Mouse (Mus musculus) kidney, adult 9 months (tissue): ENCODE data around the gene Pdzk1ip1.

Source experiments
- DNase-seq: peaks from one replicate; pipeline ENCODE4 v3.0.0; 2022

The Pdzk1ip1 gene

DNA sequence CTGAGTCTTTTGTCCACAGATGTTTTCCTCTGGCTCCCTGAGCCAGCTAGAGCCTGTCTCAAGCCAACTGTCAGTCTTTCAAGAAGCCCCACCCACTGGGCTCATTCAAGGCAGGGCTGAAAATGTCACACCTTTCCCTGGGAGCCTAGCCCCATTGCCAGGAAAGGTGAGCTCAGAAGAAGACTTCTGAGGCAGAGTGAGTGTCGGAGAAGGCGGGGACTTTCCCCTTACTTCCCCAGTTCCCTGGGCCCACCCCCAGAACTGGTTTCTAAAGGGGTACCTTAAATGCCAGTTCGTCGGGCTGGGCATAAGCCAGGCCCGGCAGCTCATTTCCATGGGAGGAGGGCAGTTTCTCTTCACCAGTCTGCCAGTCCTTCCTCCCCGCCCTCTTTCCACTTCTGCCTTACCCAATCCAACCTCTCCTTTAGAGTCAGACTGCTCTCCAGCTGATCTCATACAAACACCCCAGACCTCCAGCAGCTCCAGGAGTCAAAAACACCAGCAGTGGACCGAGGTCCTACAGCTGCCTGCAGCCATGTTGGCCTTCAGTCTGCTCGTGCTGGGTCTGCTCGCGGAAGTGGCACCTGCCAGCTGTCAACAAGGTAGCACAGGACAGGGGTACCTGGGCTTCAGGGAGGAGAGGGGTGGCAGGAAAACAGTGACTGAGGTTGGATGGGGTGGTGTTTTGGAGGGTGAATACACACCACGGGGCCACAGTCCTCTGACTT lies at the start of gene Pdzk1ip1:
TSS of gene Pdzk1ip1 (plus strand) at position 98 of the 728 bp plus-strand sequence.
- peak; percentile 95 for DNase-seq

GRCm38 (mm10) chr4:115045621-115046020 lies 42.9 kb upstream of the Pdzk1ip1 start:
- no peak for DNase-seq

- peak; percentile 80 for DNase-seq
Observed at GRCm38 (mm10) chr4:115047750-115048149, 40.8 kb upstream of the Pdzk1ip1 start.

- no peak for DNase-seq
Observed at GRCm38 (mm10) chr4:115048190-115048589, 40.3 kb upstream of the Pdzk1ip1 start.

GRCm38 (mm10) chr4:115051245-115051644 lies 37.3 kb upstream of the Pdzk1ip1 start:
- DNase-seq, result no peak

DNA sequence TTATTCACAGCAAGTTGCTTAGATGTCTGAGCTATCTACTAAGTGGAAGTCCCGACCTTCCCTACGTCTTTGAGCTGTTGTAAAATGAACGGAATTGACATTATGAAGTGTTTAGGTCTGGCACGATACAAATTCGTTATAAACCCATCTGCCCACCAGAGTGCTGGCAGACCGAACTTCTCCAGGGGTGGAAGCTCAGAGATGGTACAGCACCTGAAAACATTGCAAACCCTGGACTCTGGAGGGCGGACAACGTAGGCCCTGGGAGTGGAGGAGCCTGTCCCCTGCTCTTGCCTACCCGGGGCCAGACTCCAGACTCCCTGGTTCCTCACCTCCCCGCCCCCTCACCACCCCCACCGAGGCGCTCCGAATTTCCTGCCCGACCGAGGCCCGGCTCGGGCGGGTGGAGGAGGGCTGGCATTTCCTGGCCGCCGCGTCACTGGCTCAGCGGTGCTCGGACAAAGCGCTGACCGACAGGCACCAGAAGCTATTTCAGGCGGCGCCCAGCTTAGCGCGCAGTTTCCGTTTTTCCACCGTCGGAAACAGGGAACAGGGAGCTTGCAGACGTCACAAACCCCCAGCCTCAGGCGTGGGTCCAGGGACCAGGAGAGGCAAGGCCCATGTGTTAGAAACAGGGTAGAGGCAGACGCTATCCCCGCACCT lies 36.0 kb upstream of the Pdzk1ip1 start:
- DNase-seq, result peak; percentile 75

DNA sequence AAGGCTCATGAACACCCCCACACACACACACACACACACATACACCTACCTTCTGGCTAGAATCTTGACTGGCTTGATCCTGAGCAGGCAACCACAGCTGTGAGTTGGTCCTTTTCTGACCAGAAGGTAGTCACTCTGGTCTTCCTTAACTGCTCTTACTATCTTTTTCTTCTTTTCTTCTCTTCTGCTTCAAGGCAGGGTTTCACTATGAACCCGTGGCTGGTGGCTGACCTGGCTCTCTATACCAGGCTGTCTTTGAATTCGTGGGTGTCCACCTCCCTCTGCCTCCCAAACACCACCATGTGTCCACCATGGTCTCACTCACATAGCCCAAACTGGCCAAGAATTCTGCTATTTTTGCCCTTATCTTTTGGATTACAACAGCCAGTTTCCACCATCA lies 33.5 kb upstream of the Pdzk1ip1 start:
- no peak for DNase-seq

- no peak for DNase-seq
Observed at GRCm38 (mm10) chr4:115055691-115056090, 32.8 kb upstream of the Pdzk1ip1 start.

DNA sequence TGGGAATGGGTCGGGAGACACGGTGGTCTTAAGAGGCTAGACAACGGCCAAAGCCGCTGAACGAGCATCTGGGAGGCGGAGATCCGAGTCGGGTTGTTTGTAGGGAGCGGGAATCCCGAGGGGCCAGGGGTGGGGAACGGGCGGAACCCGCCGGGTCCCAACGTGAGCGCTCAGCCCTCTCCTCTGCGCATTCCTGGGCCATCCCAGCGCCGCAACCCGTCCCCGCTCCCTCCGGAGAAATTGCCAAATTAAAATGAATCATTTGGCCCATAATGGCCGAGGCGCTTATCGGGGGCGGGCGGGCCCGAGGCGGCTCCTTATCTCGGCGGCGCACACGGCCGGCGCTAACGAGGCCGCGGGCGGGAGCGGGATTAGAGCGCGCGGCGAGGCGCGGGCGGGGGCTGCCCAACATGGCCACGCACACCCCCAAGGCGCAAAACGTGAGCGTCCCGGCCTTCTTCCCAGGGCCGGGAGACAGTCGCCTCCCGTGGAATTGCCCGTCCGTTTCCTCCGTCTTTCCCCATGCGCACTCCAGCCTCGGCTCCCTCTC lies 32.1 kb upstream of the Pdzk1ip1 start, which contains the start of gene Tal1:
TSS of gene Tal1 (plus strand) at position 56 of the 550 bp plus-strand sequence.
- DNase-seq, result no peak

DNA sequence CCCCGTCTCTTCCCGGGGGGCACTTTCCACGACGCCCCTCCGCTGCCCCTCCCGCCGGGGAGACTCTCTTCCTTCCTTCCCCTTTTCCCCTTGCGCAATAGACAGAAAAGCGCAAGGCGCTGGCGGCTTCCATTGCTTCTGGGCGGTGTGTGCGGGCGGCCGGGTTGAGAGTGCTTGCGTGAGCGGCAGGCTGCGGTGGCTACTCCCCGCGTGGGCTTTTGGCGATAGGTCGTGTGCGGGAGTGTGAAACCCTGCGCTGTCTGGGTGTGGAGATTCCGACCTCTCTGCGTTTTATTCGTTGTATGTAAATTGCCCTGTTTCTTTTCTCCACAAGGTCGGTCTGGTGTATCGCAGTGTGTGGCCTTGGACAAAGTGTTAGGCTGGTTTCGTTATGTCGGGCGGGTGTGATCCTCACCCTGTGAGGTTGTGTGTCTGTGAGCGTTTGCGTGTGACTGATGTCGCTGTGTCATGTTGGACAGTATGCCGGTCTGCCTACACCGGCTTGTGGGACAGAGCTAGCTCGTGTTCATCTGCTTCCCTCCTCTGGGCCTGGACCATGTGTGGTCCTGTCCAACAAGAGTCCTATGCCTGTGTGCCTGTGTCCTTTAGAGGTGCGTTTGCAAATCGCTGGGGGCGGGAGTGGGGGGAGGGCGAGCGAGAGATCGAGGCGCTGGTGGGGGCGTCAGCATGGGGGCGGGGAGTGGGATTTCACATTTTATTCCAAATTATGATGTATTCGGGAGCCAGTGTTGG lies 31.4 kb upstream of the Pdzk1ip1 start:
- peak; percentile 60 for DNase-seq

DNA sequence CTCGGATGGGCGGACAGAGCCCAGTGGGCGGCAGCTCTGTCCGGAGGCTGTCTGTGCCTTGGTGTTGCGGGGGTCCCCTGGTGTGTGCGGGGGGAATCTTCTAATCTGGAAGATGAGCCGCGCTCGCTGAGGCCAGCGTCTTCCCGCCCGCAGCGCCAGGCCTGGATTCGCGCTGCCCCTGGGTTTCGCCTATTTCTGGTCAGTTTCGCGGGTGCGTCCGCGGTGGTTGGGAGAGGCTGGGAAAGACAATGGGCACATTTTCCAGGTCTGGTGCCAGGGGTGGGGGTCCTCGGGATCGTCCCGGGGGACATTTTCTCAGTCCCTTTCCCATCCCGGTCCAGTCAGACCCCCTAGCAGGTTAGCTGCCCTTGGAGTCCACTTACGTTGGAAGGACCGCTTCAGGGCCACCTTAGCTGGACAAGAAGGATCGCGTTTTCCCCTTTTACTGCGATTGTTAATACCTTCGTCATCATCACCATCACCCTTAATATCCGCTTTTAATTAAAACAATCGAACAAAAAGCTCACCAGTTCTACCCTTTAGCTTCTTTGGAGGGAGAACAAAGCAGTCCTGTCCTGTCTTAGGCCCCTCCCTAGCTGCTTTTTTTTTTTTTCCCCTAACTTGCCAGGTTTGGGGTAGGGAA lies 30.7 kb upstream of the Pdzk1ip1 start:
- DNase-seq, result no peak

DNA sequence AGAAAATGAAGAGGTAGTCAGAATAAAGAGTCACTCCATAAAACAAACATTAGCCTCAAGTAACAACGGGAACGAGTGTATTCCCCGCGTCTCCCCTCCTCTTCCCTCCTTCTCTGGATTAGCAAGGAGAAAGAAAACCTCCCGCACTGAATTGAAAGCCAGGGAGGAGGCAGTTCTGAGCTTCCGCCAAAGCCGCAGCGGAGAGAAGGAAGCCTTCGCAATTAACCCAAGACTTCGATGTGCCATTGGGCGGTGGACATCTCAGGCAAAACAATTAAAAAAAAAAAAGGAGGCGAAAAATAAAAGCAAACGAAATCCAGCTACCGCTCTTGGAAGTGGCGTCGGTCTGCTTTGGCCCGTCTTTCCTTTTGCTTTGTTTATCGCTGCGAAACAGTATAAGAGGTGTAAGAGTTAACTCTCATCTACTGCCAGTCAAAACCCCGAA lies 30.2 kb upstream of the Pdzk1ip1 start:
- DNase-seq, result no peak

GRCm38 (mm10) chr4:115058871-115059590 lies 29.5 kb upstream of the Pdzk1ip1 start:
- no peak for DNase-seq

- DNase-seq, result peak; percentile 35
Observed at GRCm38 (mm10) chr4:115059871-115060270, 28.6 kb upstream of the Pdzk1ip1 start.

GRCm38 (mm10) chr4:115060753-115061152 lies 27.8 kb upstream of the Pdzk1ip1 start:
- DNase-seq, result no peak

GRCm38 (mm10) chr4:115062540-115062874 lies 26.0 kb upstream of the Pdzk1ip1 start:
- no peak for DNase-seq

DNA sequence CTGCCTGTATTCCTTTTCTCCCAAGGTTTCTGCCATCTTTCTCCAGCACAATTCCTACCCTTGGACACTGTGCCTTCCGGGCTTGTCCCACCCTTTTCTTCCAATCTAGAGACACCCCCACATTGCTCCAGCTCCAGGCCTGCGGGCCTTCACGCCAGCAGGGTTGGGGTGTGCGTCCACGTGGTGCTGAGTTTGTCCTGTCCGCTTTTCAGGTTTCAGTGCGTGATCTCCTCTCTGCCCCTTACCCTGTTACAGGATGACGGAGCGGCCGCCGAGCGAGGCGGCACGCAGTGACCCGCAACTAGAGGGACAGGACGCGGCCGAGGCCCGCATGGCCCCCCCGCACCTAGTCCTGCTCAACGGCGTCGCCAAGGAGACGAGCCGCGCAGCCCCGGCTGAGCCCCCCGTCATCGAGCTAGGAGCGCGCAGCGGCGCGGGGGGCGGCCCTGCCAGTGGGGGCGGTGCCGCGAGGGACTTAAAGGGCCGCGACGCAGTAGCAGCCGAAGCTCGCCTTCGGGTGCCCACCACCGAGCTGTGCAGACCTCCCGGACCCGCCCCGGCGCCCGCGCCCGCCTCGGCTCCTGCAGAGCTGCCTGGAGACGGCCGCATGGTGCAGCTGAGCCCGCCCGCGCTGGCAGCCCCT lies 25.5 kb upstream of the Pdzk1ip1 start:
- DNase-seq, result no peak

DNA sequence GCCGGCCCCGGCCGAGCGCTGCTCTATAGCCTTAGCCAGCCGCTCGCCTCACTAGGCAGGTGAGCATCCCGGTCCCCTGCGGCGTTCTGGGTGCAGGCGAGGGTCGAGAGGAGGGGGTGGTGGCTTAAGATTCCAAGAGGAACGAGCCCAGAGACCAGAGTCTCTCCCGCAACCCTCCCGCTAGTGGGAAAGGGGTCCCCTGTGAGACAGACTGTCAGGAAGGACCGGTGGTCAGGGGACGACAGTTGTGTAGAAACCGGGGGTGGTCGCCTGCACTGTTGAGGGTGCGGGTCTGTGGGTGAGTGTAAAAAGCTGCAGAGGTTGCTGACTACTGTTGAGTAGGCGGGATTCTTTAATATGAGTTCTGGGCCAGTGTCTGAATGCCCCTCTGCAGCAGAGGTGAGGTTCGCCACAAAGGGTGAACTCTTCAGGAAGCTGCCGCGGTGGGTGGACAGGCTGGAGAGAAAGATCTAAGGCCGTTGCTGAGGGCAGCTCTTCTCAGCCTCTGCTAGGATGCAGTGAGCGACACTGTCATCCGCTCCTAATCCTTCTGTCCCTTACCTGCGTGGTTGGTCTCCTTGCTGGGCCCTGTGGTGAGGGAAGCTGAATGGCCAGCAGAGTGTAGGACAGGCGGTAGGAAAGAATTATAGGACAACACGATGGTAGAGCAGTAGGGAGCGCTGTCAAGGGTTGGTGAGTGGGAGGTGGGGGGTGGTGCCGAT lies 24.8 kb upstream of the Pdzk1ip1 start:
- DNase-seq, result no peak

DNA sequence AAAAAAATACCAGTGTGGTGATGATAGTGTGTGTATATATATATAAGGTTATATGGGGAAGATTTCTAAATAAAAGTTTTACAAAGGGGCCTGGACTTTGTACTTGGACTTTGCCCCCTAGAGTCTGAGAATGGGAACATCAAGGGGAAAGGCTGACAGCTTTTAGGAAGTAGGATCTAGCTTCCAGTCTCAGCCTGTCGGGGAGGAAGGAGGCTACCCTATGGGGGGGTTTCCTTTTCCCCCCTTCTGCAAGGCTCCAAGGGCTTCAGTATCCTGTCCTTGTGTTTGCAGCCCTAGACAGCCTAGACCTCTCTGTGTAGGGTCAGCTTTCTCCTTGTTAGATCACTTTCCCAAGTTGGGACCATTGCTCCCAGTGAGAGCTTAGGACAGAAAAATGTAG lies 16.8 kb upstream of the Pdzk1ip1 start:
- no peak for DNase-seq

GRCm38 (mm10) chr4:115074789-115075188 lies 13.7 kb upstream of the Pdzk1ip1 start:
- no peak for DNase-seq
